Mouse (Mus musculus): Measurements from ENCODE around the gene Gm6034. TPM values are rescaled to one million over a fixed set of nuclear protein-coding genes. Genes with fewer than 3 reads are reported as not detected.
A peak's percentile ranks its signal among the peaks of the same experiment; 100 is the strongest.
"Not testable (repeated sequence)": the region's sequence is repeated elsewhere in the genome, so short reads cannot be mapped to it uniquely, and the experiment has no call there.

Gene Gm6034
- total RNA-seq, 1 experiment from 2014 or later: not detected

GRCm38 (mm10) chr17:36036126-36036525, 6.6 kb upstream of the Gm6034 start:
- not testable (repeated sequence) for ATAC-seq (replicated peaks in 1 of 2; ENCODE audit: insufficient read depth in 1 of 2, low FRiP score in 2 of 2, low TSS enrichment in 1 of 2, low read depth in 1 of 2, poor library complexity in 2 of 2, severe bottlenecking in 2 of 2)

- ATAC-seq (replicated peaks in 1 of 2; ENCODE audit: insufficient read depth in 1 of 2, low FRiP score in 2 of 2, low TSS enrichment in 1 of 2, low read depth in 1 of 2, poor library complexity in 2 of 2, severe bottlenecking in 2 of 2): not testable (repeated sequence)
Measured at GRCm38 (mm10) chr17:36040604-36041003, 2.2 kb upstream of the Gm6034 start.

GRCm38 (mm10) chr17:36042055-36042454, 706 bp upstream of the Gm6034 start:
- not testable (repeated sequence) for ATAC-seq (replicated peaks in 1 of 2; ENCODE audit: insufficient read depth in 1 of 2, low FRiP score in 2 of 2, low TSS enrichment in 1 of 2, low read depth in 1 of 2, poor library complexity in 2 of 2, severe bottlenecking in 2 of 2)

- ATAC-seq (replicated peaks in 1 of 2; ENCODE audit: insufficient read depth in 1 of 2, low FRiP score in 2 of 2, low TSS enrichment in 1 of 2, low read depth in 1 of 2, poor library complexity in 2 of 2, severe bottlenecking in 2 of 2): no peak
Measured at GRCm38 (mm10) chr17:36043286-36043685, 525 bp downstream of the Gm6034 start.

- not testable (repeated sequence) for ATAC-seq (replicated peaks in 1 of 2; ENCODE audit: insufficient read depth in 1 of 2, low FRiP score in 2 of 2, low TSS enrichment in 1 of 2, low read depth in 1 of 2, poor library complexity in 2 of 2, severe bottlenecking in 2 of 2)
Measured at GRCm38 (mm10) chr17:36057927-36058326, 15.2 kb downstream of the Gm6034 start.

GRCm38 (mm10) chr17:36058362-36058761, 15.6 kb downstream of the Gm6034 start, which contains the start of gene Gm11127:
Gene Gm11127 (minus strand): TSS chr17:36058371.
- not testable (repeated sequence) for ATAC-seq (replicated peaks in 1 of 2; ENCODE audit: insufficient read depth in 1 of 2, low FRiP score in 2 of 2, low TSS enrichment in 1 of 2, low read depth in 1 of 2, poor library complexity in 2 of 2, severe bottlenecking in 2 of 2)

- peak; percentile 58 to 78 for ATAC-seq (replicated peaks in 1 of 2; ENCODE audit: insufficient read depth in 1 of 2, low FRiP score in 2 of 2, low TSS enrichment in 1 of 2, low read depth in 1 of 2, poor library complexity in 2 of 2, severe bottlenecking in 2 of 2)
Measured at GRCm38 (mm10) chr17:36060829-36061228, 18.1 kb downstream of the Gm6034 start.

GRCm38 (mm10) chr17:36081901-36082300, 39.1 kb downstream of the Gm6034 start:
- ATAC-seq (replicated peaks in 1 of 2; ENCODE audit: insufficient read depth in 1 of 2, low FRiP score in 2 of 2, low TSS enrichment in 1 of 2, low read depth in 1 of 2, poor library complexity in 2 of 2, severe bottlenecking in 2 of 2): not testable (repeated sequence)

- ATAC-seq (replicated peaks in 1 of 2; ENCODE audit: insufficient read depth in 1 of 2, low FRiP score in 2 of 2, low TSS enrichment in 1 of 2, low read depth in 1 of 2, poor library complexity in 2 of 2, severe bottlenecking in 2 of 2): not testable (repeated sequence)
Measured at GRCm38 (mm10) chr17:36082519-36083232, 39.9 kb downstream of the Gm6034 start.

GRCm38 (mm10) chr17:36083266-36083869, 40.6 kb downstream of the Gm6034 start:
- ATAC-seq (replicated peaks in 1 of 2; ENCODE audit: insufficient read depth in 1 of 2, low FRiP score in 2 of 2, low TSS enrichment in 1 of 2, low read depth in 1 of 2, poor library complexity in 2 of 2, severe bottlenecking in 2 of 2): peak; percentile 35 to 69; a peak in 3 of 4 replicates

GRCm38 (mm10) chr17:36083870-36084451, 41.2 kb downstream of the Gm6034 start:
- peak in 1 of 2 experiments; percentile 26; a peak in 1 of 4 replicates for ATAC-seq (replicated peaks in 1 of 2; ENCODE audit: insufficient read depth in 1 of 2, low FRiP score in 2 of 2, low TSS enrichment in 1 of 2, low read depth in 1 of 2, poor library complexity in 2 of 2, severe bottlenecking in 2 of 2)

GRCm38 (mm10) chr17:36085976-36086375, 43.2 kb downstream of the Gm6034 start:
- ATAC-seq (replicated peaks in 1 of 2; ENCODE audit: insufficient read depth in 1 of 2, low FRiP score in 2 of 2, low TSS enrichment in 1 of 2, low read depth in 1 of 2, poor library complexity in 2 of 2, severe bottlenecking in 2 of 2): not testable (repeated sequence)

GRCm38 (mm10) chr17:36091933-36092332, 49.2 kb downstream of the Gm6034 start:
- not testable (repeated sequence) for ATAC-seq (replicated peaks in 1 of 2; ENCODE audit: insufficient read depth in 1 of 2, low FRiP score in 2 of 2, low TSS enrichment in 1 of 2, low read depth in 1 of 2, poor library complexity in 2 of 2, severe bottlenecking in 2 of 2)

GRCm38 (mm10) chr17:36092520-36092919, 49.8 kb downstream of the Gm6034 start:
- ATAC-seq (replicated peaks in 1 of 2; ENCODE audit: insufficient read depth in 1 of 2, low FRiP score in 2 of 2, low TSS enrichment in 1 of 2, low read depth in 1 of 2, poor library complexity in 2 of 2, severe bottlenecking in 2 of 2): not testable (repeated sequence)

GRCm38 (mm10) chr17:36093936-36094335, 51.2 kb downstream of the Gm6034 start:
- no peak for ATAC-seq (replicated peaks in 1 of 2; ENCODE audit: insufficient read depth in 1 of 2, low FRiP score in 2 of 2, low TSS enrichment in 1 of 2, low read depth in 1 of 2, poor library complexity in 2 of 2, severe bottlenecking in 2 of 2)

- ATAC-seq (replicated peaks in 1 of 2; ENCODE audit: insufficient read depth in 1 of 2, low FRiP score in 2 of 2, low TSS enrichment in 1 of 2, low read depth in 1 of 2, poor library complexity in 2 of 2, severe bottlenecking in 2 of 2): not testable (repeated sequence)
Measured at GRCm38 (mm10) chr17:36099603-36100002, 56.8 kb downstream of the Gm6034 start.

GRCm38 (mm10) chr17:36102091-36102490, 59.3 kb downstream of the Gm6034 start:
- ATAC-seq (replicated peaks in 1 of 2; ENCODE audit: insufficient read depth in 1 of 2, low FRiP score in 2 of 2, low TSS enrichment in 1 of 2, low read depth in 1 of 2, poor library complexity in 2 of 2, severe bottlenecking in 2 of 2): not testable (repeated sequence)
